Mouse (Mus musculus): ENCODE data around the gene Fam43a. TPM values are rescaled to one million over a fixed set of nuclear protein-coding genes. Genes with fewer than 3 reads are reported as not detected.

Gene Fam43a
- polyA plus RNA-seq, 1 experiment from 2014 or later, result 11.4 TPM

DNA sequence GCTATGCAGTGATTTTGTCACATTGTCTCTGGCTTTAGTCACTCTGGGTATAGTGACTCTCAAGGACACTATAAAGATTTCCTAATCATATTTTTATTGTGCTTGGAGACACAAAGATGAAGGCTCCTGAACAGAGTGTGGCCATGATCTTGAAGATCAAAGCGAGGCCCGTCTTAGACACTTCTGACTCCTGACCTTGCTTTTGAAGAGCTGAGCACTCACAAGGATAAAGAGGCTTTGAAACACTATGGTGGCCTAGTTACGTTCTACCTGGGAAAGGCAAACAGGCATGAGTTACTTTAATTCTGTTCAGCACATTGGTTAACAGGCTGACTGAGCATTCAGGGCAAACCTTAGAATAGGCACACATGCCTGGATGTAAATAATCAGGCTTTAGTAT lies 16.8 kb downstream of the Fam43a start:
- DNase-seq (ENCODE audit: low spot score), result no peak
- Histone ChIP-seq H3K4me3 (no peak overlapping the region), H3K36me3 (no peaks in the 10 kb centered on the region), H3K9me3 (replicated peaks) (no peaks in the 10 kb centered on the region), H3K27ac (replicated peaks) (no peak overlapping the region), H3K4me1 (peaks cover 14% of the 10 kb centered on the region), H3K27me3 (ENCODE audit: low read depth, poor library complexity, severe bottlenecking) (no peaks in the 10 kb centered on the region)
- WGBS, result 84% methylated on average over 3 of the region's 3 CpGs

DNA sequence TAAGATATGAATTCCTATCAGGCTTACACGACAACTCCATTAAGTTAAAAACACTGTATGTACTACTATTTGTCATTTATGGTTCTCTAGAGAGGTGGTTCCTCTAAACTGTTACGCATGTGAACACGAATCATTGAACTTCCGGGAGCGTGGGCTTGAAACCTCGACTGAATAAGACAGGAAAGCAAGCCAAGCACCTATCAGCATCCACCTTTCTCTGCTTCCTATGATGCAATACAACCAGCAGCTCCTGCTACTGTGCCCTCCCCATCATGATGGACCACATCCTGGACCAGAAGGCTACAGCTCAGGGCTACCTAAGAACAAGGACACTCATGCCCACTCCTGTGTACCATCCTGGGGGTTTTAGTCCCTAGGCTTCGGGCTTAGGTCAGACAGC lies 24.1 kb downstream of the Fam43a start:
- Histone ChIP-seq H3K27ac (replicated peaks) (no peak overlapping the region), H3K36me3 (no peaks in the 10 kb centered on the region), H3K27me3 (ENCODE audit: low read depth, poor library complexity, severe bottlenecking) (no peaks in the 10 kb centered on the region), H3K4me3 (no peak overlapping the region), H3K9me3 (replicated peaks) (no peaks in the 10 kb centered on the region), H3K4me1 (peaks cover 4% of the 10 kb centered on the region; the same call in 1 of the 2 replicates)
- 88% methylated on average over 7 of the region's 7 CpGs for WGBS
- no peak for DNase-seq (ENCODE audit: low spot score)

DNA sequence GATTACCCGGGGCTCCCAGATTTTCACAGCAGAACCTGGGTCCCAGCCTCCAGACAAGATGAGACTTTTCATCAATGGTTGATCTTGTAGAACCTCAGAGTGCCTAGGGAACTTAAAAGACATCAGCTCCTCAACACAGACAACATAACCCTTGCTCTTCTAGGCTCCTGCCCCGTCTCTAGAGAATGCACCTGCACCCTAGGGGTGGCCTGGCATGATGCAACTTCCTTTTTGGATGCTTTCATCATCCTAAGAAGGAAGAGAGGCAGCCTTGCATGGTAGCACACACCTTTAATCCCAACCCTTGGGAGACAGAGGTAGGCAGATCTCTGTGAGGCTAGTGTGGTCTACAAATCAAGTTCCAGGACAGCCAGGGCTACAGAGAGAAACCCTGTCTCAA lies 25.1 kb downstream of the Fam43a start:
- no peak overlapping the region for H3K4me3 ChIP-seq
- H3K4me1 ChIP-seq, result peaks cover 5% of the 10 kb centered on the region; the same call in 1 of the 2 replicates
- 79% methylated on average over 2 of the region's 2 CpGs for WGBS
- no peaks in the 10 kb centered on the region for H3K36me3 ChIP-seq
- no peak for DNase-seq (ENCODE audit: low spot score)
- H3K27ac ChIP-seq (replicated peaks), result no peak overlapping the region
- no peaks in the 10 kb centered on the region for H3K27me3 ChIP-seq (ENCODE audit: low read depth, poor library complexity, severe bottlenecking)
- no peaks in the 10 kb centered on the region for H3K9me3 ChIP-seq (replicated peaks)

DNA sequence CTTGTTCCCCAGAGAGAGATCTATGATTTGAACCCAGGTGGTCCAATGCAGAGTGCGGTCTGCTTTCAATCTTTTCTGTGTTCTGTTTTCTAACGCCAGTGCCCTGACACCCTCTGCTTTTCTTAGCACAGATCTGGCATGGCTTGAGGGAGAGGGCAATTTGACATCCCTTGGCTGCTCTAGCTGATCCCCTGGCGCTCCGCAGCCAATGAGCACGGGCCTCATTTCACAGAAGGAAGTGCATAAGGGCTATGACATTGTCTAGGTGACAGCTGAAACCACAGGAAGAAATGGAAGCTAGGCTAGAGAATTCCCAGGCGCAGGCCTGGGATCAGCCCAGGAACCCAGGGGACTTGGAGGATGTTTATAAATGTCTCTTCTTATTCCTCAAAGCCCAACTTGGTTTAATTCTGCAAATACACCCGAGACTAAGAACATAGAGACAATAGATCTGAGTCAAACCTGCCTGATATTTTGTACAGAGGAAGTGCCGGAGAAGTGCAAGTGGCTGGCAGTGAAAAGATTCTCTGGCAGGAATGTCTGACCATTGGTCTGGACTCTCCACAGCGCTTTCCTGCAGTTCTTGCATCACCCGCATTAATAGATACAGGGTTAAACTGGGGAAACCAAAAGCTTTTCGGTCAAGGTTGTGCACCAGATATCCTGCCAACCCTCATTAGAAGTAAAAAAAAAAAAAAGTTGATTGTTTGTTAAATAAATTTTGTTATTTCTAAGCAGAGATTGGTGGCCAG lies 28.2 kb downstream of the Fam43a start:
- no peak for DNase-seq (ENCODE audit: low spot score)
- no peaks in the 10 kb centered on the region for H3K27me3 ChIP-seq (ENCODE audit: low read depth, poor library complexity, severe bottlenecking)
- 75% methylated on average over 11 of the region's 11 CpGs for WGBS
- H3K36me3 ChIP-seq, result no peaks in the 10 kb centered on the region
- H3K4me3 ChIP-seq, result no peak overlapping the region
- no peaks in the 10 kb centered on the region for H3K9me3 ChIP-seq (replicated peaks)
- H3K4me1 ChIP-seq, result peaks cover 5% of the 10 kb centered on the region; the same call in 1 of the 2 replicates
- H3K27ac ChIP-seq (replicated peaks), result no peak overlapping the region

DNA sequence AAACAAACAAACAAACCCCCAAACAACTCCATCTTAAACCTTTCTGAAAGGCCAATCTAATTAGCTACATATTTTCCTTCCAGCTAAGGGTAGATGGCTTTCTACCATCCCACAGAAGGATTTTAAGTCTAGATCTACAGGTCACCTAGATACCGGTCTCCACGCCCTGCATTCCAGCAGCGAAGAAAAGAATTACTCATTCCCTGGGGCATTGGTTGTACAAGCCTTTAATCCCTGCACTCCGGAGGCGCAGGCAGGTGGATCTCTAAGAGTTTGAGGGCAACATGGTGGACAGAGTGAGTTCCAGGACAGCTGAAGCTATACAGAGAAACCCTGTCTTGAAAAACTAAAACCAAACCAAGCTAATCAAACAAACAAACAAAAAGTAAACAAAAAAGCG lies 28.9 kb downstream of the Fam43a start:
- no peaks in the 10 kb centered on the region for H3K9me3 ChIP-seq (replicated peaks)
- H3K27me3 ChIP-seq (ENCODE audit: low read depth, poor library complexity, severe bottlenecking), result no peaks in the 10 kb centered on the region
- no peaks in the 10 kb centered on the region for H3K36me3 ChIP-seq
- H3K4me1 ChIP-seq, result peaks cover 5% of the 10 kb centered on the region; the same call in 1 of the 2 replicates
- DNase-seq (ENCODE audit: low spot score), result no peak
- WGBS, result 39% methylated on average over 6 of the region's 6 CpGs
- H3K27ac ChIP-seq (replicated peaks), result no peak overlapping the region
- no peak overlapping the region for H3K4me3 ChIP-seq

DNA sequence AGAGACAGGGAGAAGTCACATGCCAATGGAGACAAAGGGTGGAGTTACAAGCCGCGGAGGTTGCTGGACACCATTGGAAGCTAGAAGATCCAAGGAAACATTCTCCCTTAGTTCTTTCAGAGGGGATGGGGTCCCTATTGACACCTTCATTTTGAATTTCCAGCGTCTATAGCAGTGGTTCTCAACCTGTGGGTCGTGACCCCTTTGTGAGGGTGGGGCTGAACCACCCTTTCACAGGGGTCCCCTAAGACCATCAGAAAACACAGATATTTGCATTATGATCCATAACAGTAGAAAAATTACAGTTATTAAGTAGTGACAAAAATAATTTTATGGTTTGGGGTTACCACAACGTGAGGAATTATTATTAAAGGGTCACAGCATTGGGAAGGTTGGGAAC lies 30.0 kb downstream of the Fam43a start:
- H3K27ac ChIP-seq (replicated peaks), result no peak overlapping the region
- no peaks in the 10 kb centered on the region for H3K27me3 ChIP-seq (ENCODE audit: low read depth, poor library complexity, severe bottlenecking)
- H3K9me3 ChIP-seq (replicated peaks), result no peaks in the 10 kb centered on the region
- peaks cover 8% of the 10 kb centered on the region; the same call in 1 of the 2 replicates for H3K4me1 ChIP-seq
- WGBS, result 89% methylated on average over 5 of the region's 5 CpGs
- H3K36me3 ChIP-seq, result no peaks in the 10 kb centered on the region
- DNase-seq (ENCODE audit: low spot score), result no peak
- H3K4me3 ChIP-seq, result no peak overlapping the region

DNA sequence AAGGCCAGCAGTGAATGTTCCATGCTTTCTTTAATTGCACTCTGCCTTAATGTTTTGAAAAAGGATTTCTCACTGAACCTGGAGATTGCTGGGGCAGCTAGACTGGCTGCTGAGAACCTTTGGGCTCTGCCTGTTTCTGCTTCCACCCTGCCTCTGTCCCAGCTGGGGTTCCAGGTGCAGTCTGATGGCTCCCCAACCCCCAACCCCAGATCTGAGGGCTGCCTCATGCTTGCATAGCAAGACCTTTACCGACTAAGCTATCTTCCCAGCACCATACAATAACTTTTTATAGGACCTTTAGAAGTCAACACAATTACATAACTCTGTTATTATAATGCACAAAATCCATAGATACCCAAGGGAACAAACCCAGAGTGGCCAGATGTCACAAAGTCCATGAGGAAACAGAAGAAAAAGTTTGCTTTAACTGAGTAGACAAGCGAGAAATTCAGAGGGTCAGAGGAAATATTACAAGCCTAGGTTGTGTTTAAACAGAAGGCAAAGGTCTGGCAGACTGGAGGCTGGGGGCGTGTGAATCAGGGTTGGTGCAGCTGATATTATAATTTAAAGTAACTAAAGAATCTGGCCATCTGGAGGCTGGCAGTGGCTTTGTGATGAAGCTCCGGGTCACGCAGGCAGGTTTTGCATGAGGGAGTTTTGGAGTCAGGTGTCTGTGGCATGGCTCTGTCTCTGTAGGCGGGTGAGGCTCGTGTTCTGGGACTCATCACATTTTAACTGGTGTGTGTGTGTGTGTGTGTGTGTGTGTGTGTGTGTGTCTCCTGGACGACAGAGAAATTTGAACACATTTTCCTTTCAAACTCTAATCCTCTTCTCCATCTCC lies 34.6 kb downstream of the Fam43a start:
- WGBS, result 75% methylated on average over 8 of the region's 8 CpGs
- Histone ChIP-seq H3K36me3 (no peaks in the 10 kb centered on the region), H3K9me3 (replicated peaks) (no peaks in the 10 kb centered on the region), H3K27me3 (ENCODE audit: low read depth, poor library complexity, severe bottlenecking) (no peaks in the 10 kb centered on the region), H3K27ac (replicated peaks) (no peak overlapping the region), H3K4me3 (no peak overlapping the region), H3K4me1 (0 out of 2 replicates have a peak, but pooled peaks cover 4% of the 10 kb centered on the region)
- DNase-seq (ENCODE audit: low spot score), result no peak

DNA sequence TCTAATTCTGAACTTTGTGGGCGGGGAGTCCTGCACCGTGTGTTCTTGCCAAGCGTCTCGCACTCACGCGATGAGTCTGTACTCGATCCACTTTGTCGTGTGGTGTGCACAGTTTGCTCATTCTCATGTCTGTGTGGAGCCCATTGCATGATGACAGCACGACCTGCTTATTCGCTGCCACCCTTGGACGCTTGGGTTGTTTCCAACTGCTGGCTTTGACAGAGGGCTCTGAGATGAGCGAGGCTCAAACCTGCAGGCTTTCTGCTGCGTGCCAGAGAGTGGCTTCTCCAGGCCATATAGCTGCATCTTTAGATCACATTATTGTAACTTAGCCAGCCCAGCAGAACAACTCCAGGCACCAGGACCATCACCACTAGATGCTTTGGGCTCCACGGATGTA lies 39.1 kb downstream of the Fam43a start:
- H3K4me3 ChIP-seq, result no peak overlapping the region
- peaks cover 3% of the 10 kb centered on the region; the same call in 1 of the 2 replicates for H3K9me3 ChIP-seq (replicated peaks)
- WGBS, result 94% methylated on average over 14 of the region's 14 CpGs
- H3K27ac ChIP-seq (replicated peaks), result no peak overlapping the region
- no peaks in the 10 kb centered on the region for H3K36me3 ChIP-seq
- peaks cover 12% of the 10 kb centered on the region; the same call in 1 of the 2 replicates for H3K4me1 ChIP-seq
- DNase-seq (ENCODE audit: low spot score), result no peak
- no peaks in the 10 kb centered on the region for H3K27me3 ChIP-seq (ENCODE audit: low read depth, poor library complexity, severe bottlenecking)

DNA sequence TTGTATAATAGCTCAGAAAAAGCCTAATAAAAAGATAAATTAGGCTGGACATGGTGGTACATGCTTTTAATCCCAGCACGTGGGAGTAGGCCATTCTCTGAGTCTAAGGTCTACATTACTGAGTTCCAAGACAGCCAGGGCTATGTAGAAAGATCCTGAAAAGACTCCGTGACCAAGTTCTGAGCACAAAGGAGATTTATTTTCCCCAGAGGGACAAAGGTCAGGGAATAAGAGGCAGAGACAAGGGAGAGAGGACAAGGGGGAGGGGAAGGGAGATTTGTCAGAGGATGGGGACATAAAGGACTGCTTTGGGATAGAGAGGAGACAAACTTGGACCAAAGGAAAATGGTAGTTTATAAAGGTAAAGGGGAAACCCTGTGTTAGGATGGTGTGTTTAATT lies 41.1 kb downstream of the Fam43a start:
- DNase-seq (ENCODE audit: low spot score), result no peak
- Histone ChIP-seq H3K9me3 (replicated peaks) (peaks cover 3% of the 10 kb centered on the region; the same call in 1 of the 2 replicates), H3K36me3 (no peaks in the 10 kb centered on the region), H3K4me3 (no peak overlapping the region), H3K27ac (replicated peaks) (no peak overlapping the region), H3K27me3 (ENCODE audit: low read depth, poor library complexity, severe bottlenecking) (no peaks in the 10 kb centered on the region), H3K4me1 (peaks cover 8% of the 10 kb centered on the region; the same call in 1 of the 2 replicates)
- 32% methylated on average over 2 of the region's 2 CpGs for WGBS

DNA sequence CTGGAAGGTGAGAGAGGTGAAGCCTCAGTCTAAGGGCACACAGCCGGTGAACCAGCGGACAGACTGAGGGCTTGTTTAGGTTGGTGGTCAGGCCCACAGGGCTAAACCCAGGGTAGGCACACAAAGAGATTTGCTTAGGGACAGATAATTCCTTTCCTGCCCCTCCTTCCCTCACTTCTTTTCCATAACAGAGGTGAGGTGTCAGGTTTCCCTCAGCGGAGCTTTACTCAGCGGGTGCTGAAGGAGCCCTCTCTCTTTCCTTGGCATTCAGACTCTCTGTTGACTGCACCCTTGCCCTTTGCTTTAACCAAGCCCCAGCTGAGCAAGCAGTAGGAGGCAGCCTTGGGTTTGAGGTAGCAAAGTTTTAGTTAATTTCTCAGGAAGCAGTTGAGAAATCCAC lies 41.9 kb downstream of the Fam43a start:
- DNase-seq (ENCODE audit: low spot score), result no peak
- Histone ChIP-seq H3K36me3 (no peaks in the 10 kb centered on the region), H3K9me3 (replicated peaks) (peaks cover 3% of the 10 kb centered on the region; the same call in 1 of the 2 replicates), H3K4me1 (peaks cover 15% of the 10 kb centered on the region), H3K4me3 (no peak overlapping the region), H3K27ac (replicated peaks) (no peak overlapping the region), H3K27me3 (ENCODE audit: low read depth, poor library complexity, severe bottlenecking) (no peaks in the 10 kb centered on the region)
- 24% methylated on average over 4 of the region's 4 CpGs for WGBS

DNA sequence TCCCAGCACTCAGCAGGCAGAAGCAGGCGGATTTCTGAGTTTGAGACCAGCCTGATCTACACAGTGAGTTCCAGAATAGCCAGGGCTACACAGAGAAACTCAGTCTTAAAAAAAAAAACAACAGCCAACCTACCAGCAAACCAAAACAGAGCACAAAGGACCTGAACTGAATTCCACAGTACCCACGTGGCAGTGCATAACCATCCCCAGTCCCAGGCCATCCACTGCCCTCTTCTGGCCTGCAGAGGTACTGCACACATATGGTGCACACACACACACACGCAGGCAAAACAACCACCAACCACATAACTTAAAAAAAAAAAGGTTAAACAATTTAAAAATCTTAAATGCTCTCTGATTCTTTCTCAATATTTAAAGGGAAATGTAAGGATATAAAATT lies 42.7 kb downstream of the Fam43a start:
- no peaks in the 10 kb centered on the region for H3K27me3 ChIP-seq (ENCODE audit: low read depth, poor library complexity, severe bottlenecking)
- 83% methylated on average over 3 of the region's 3 CpGs for WGBS
- H3K9me3 ChIP-seq (replicated peaks), result peaks cover 3% of the 10 kb centered on the region; the same call in 1 of the 2 replicates
- H3K36me3 ChIP-seq, result no peaks in the 10 kb centered on the region
- DNase-seq (ENCODE audit: low spot score), result no peak
- no peak overlapping the region for H3K4me3 ChIP-seq
- H3K27ac ChIP-seq (replicated peaks), result no peak overlapping the region
- H3K4me1 ChIP-seq, result peaks cover 16% of the 10 kb centered on the region

DNA sequence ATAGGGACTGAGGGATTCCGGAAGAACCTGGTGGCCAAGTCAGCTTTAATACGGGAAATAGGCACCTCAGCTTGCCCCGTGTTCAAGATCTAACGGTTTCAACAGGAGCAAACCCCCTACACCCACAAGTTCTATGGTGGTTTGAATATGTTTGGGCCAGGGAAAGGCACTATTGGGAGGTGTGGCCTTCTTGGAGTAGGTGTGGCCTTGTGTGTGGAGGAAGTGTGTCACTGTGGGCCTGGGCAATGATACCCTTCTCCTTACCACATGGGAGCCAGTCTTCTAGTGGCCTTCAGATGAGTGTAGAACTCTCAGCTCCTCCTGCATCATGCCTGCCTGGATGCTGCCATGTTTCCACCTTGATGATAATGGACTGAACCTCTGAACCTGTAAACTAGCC lies 45.5 kb downstream of the Fam43a start:
- Histone ChIP-seq H3K27ac (replicated peaks) (no peak overlapping the region), H3K4me1 (peaks cover 16% of the 10 kb centered on the region), H3K9me3 (replicated peaks) (peaks cover 3% of the 10 kb centered on the region; the same call in 1 of the 2 replicates), H3K4me3 (no peak overlapping the region), H3K27me3 (ENCODE audit: low read depth, poor library complexity, severe bottlenecking) (no peaks in the 10 kb centered on the region), H3K36me3 (no peaks in the 10 kb centered on the region)
- 93% methylated on average over 4 of the region's 4 CpGs for WGBS
- DNase-seq (ENCODE audit: low spot score), result no peak

All from midbrain, embryonic 10.5 days (tissue).